Mouse (Mus musculus) lung, postnatal 0 days (tissue): ENCODE measurements around the gene Cdk1. TPM values are rescaled to one million over a fixed set of nuclear protein-coding genes. Genes with fewer than 3 reads are reported as not detected.

Source experiments
- ATAC-seq: fragments of 200-750 bp; cut with Nextera tagmentation; 2 replicates; pipeline ENCODE4 v1.8.0; 2017; ENCODE audit warnings: moderate library complexity
- DNase-seq: peaks from one replicate; pipeline ENCODE4 v3.0.0-alpha.2; 2016; ENCODE audit warnings: low spot score
- H3K27ac ChIP-seq: fragments of 300-500 bp; sonication (generic); 2 replicates; pipeline ENCODE4 v1.5.1; 2014; ENCODE audit warnings: antibody characterized with exemption, mild to moderate bottlenecking, low read length, mixed read lengths
- H3K27me3 ChIP-seq: fragments of 300-500 bp; sonication (generic); replicated peaks from 2 replicates; pipeline ENCODE4 v1.6.1; 2014; ENCODE audit warnings: low read length, mixed read lengths; ENCODE audit not compliant: insufficient read depth
- H3K36me3 ChIP-seq: fragments of 300-500 bp; sonication (generic); 2 replicates; pipeline ENCODE4 v1.6.1; 2014; ENCODE audit warnings: low read length, mixed read lengths; ENCODE audit not compliant: insufficient read depth
- H3K4me1 ChIP-seq: fragments of 300-500 bp; sonication (generic); 2 replicates; pipeline ENCODE4 v1.6.1; 2014; ENCODE audit warnings: antibody characterized with exemption, low read depth, low read length, mixed read lengths; ENCODE audit not compliant: insufficient read depth
- H3K4me2 ChIP-seq: fragments of 300-500 bp; sonication (generic); replicated peaks from 2 replicates; pipeline ENCODE4 v1.6.1; 2014; ENCODE audit warnings: low read depth, mild to moderate bottlenecking, low read length, moderate library complexity, mixed read lengths
- H3K4me3 ChIP-seq: fragments of 300-500 bp; sonication (generic); 2 replicates; pipeline ENCODE4 v1.5.1; 2014; ENCODE audit warnings: low read depth, low read length
- H3K9ac ChIP-seq: fragments of 300-500 bp; sonication (generic); replicated peaks from 2 replicates; pipeline ENCODE4 v1.6.1; 2014; ENCODE audit warnings: low read depth, mild to moderate bottlenecking
- H3K9me3 ChIP-seq: fragments of 300-500 bp; sonication (generic); 2 replicates; pipeline ENCODE4 v1.6.1; 2016; ENCODE audit warnings: low read length, mixed read lengths
- CTCF ChIP-seq: IDR thresholded peaks from 2 replicates; pipeline ENCODE4 v1.5.1; 2016; ENCODE audit warnings: antibody characterized with exemption, mild to moderate bottlenecking
- EP300 ChIP-seq: IDR thresholded peaks from 2 replicates; pipeline ENCODE4 v1.6.1; 2016; ENCODE audit warnings: antibody characterized with exemption, mild to moderate bottlenecking, control low read depth
- WGBS: fragments of 180-500 bp; shearing (Covaris S2); extraction: QIAGEN DNeasy Blood & Tissue Kit; methylation state at CpG from one replicate; pipeline ENCODE4 v1.1.7; 2014; 5-methylcytosine and 5-hydroxymethylcytosine counted together
- polyA plus RNA-seq: library from polyadenylated mRNA; unstranded; fragments of >200 nt; fragmentation: Nextera tagmentation; extraction: Ambion mirVana; gene quantifications from 2 replicates; pipeline ENCODE4 v1.2.1, GENCODE M21; 2015

Cdk1 gene
- polyA plus RNA-seq, 1 experiment from 2014 or later, result 46.5 TPM

GRCm38 (mm10) chr10:69336219-69336618, 16.5 kb downstream of the Cdk1 start:
- H3K4me2 ChIP-seq, result no peak overlapping the region
- no peak overlapping the region for H3K9ac ChIP-seq
- no peaks in the 10 kb centered on the region for H3K9me3 ChIP-seq
- H3K4me1 ChIP-seq, result peaks cover 2% of the 10 kb centered on the region; the same call in 1 of the 2 replicates
- TF ChIP-seq CTCF (no peak), EP300 (no peak)
- H3K27ac ChIP-seq, result peak overlapping the region; percentile 60
- ATAC-seq, result no peak
- H3K27me3 ChIP-seq, result no peaks in the 10 kb centered on the region
- no peak overlapping the region for H3K4me3 ChIP-seq
- no peak for DNase-seq
- H3K36me3 ChIP-seq, result no peaks in the 10 kb centered on the region
- 83% methylated on average over 11 of the region's 11 CpGs for WGBS

- H3K4me3 ChIP-seq, result no peak overlapping the region
- TF ChIP-seq CTCF (no peak), EP300 (no peak)
- DNase-seq, result no peak
- no peak overlapping the region for H3K4me2 ChIP-seq
- H3K36me3 ChIP-seq, result no peaks in the 10 kb centered on the region
- peak overlapping the region; percentile 60 for H3K27ac ChIP-seq
- 64% methylated on average over 4 of the region's 4 CpGs for WGBS
- H3K9ac ChIP-seq, result no peak overlapping the region
- H3K9me3 ChIP-seq, result no peaks in the 10 kb centered on the region
- H3K4me1 ChIP-seq, result peaks cover 2% of the 10 kb centered on the region; the same call in 1 of the 2 replicates
- no peak for ATAC-seq
- H3K27me3 ChIP-seq, result no peaks in the 10 kb centered on the region
Measured at GRCm38 (mm10) chr10:69335611-69336010, 17.1 kb downstream of the Cdk1 start.

- peak overlapping the region; percentile 60 for H3K27ac ChIP-seq
- H3K9me3 ChIP-seq, result no peaks in the 10 kb centered on the region
- ATAC-seq (no peak; the same call in 1 of the 2 replicates), DNase-seq (no peak)
- TF ChIP-seq CTCF (no peak), EP300 (no peak)
- H3K27me3 ChIP-seq, result no peaks in the 10 kb centered on the region
- H3K9ac ChIP-seq, result no peak overlapping the region
- H3K4me3 ChIP-seq, result no peak overlapping the region
- H3K36me3 ChIP-seq, result no peaks in the 10 kb centered on the region
- H3K4me2 ChIP-seq, result no peak overlapping the region
- WGBS, result 40% methylated on average over 7 of the region's 7 CpGs
- peaks cover 2% of the 10 kb centered on the region; the same call in 1 of the 2 replicates for H3K4me1 ChIP-seq
Measured at GRCm38 (mm10) chr10:69335195-69335536, 17.6 kb downstream of the Cdk1 start.

GRCm38 (mm10) chr10:69334271-69335194, 18.2 kb downstream of the Cdk1 start:
- DNase-seq, result peak; percentile 91
- 55% methylated on average over 16 of the region's 16 CpGs for WGBS
- Histone ChIP-seq H3K36me3 (no peaks in the 10 kb centered on the region), H3K4me3 (no peak overlapping the region), H3K4me2 (no peak overlapping the region), H3K9ac (no peak overlapping the region), H3K27me3 (no peaks in the 10 kb centered on the region), H3K4me1 (peaks cover 2% of the 10 kb centered on the region; the same call in 1 of the 2 replicates), H3K9me3 (no peaks in the 10 kb centered on the region), H3K27ac (peak overlapping the region; percentile 60)
- peak; percentile 87 for ATAC-seq
- TF ChIP-seq CTCF (no peak), EP300 (peak; percentile 54; the same call in 1 of the 2 replicates)

- H3K9me3 ChIP-seq, result no peaks in the 10 kb centered on the region
- ATAC-seq (no peak), DNase-seq (no peak)
- H3K27me3 ChIP-seq, result no peaks in the 10 kb centered on the region
- no peak overlapping the region for H3K4me3 ChIP-seq
- TF ChIP-seq EP300 (no peak), CTCF (no peak)
- no peak overlapping the region for H3K9ac ChIP-seq
- WGBS, result 85% methylated on average over 11 of the region's 11 CpGs
- H3K4me1 ChIP-seq, result peaks cover 2% of the 10 kb centered on the region; the same call in 1 of the 2 replicates
- peak overlapping the region; percentile 60; the same call in 1 of the 2 replicates for H3K27ac ChIP-seq
- no peak overlapping the region for H3K4me2 ChIP-seq
- no peaks in the 10 kb centered on the region for H3K36me3 ChIP-seq
Measured at GRCm38 (mm10) chr10:69333212-69333611, 19.5 kb downstream of the Cdk1 start.

- 79% methylated on average over 6 of the region's 6 CpGs for WGBS
- Histone ChIP-seq H3K4me2 (no peak overlapping the region), H3K9me3 (no peaks in the 10 kb centered on the region), H3K36me3 (no peaks in the 10 kb centered on the region), H3K27me3 (no peaks in the 10 kb centered on the region), H3K4me1 (no peaks in the 10 kb centered on the region), H3K27ac (no peak overlapping the region), H3K9ac (no peak overlapping the region), H3K4me3 (no peak overlapping the region)
- DNase-seq (no peak), ATAC-seq (no peak)
- no peak for TF ChIP-seq EP300
- TF ChIP-seq CTCF, result no peak
Measured at GRCm38 (mm10) chr10:69331231-69331630, 21.5 kb downstream of the Cdk1 start.
